Mouse (Mus musculus) heart, embryonic 13.5 days (tissue): ENCODE data around the gene Prl8a9. TPM values are rescaled to one million over a fixed set of nuclear protein-coding genes. Genes with fewer than 3 reads are reported as not detected.

Experiments
- ATAC-seq: fragments of 200-750 bp; cut with Nextera tagmentation; 2 replicates; pipeline ENCODE4 v1.8.0; 2017; ENCODE audit warnings: moderate TSS enrichment; ENCODE audit not compliant: insufficient number of reproducible peaks, low FRiP score, low TSS enrichment; ENCODE audit errors: extremely low read depth
- H3K27ac ChIP-seq: fragments of 300-500 bp; sonication (generic); replicated peaks from 2 replicates; pipeline ENCODE4 v1.5.1; 2015; ENCODE audit warnings: moderate library complexity, mild to moderate bottlenecking, inconsistent platforms
- H3K27me3 ChIP-seq: fragments of 300-500 bp; sonication (generic); replicated peaks from 2 replicates; pipeline ENCODE4 v1.6.1; 2015; ENCODE audit warnings: mild to moderate bottlenecking, inconsistent platforms
- H3K36me3 ChIP-seq: fragments of 300-500 bp; sonication (generic); 2 replicates; pipeline ENCODE4 v1.6.1; 2015; ENCODE audit warnings: mild to moderate bottlenecking, inconsistent platforms
- H3K4me1 ChIP-seq: fragments of 300-500 bp; sonication (generic); 2 replicates; pipeline ENCODE4 v1.6.1; 2015; ENCODE audit warnings: inconsistent platforms
- H3K4me2 ChIP-seq: fragments of 300-500 bp; sonication (generic); 2 replicates; pipeline ENCODE4 v1.6.1; 2015; ENCODE audit warnings: inconsistent platforms, mild to moderate bottlenecking, moderate library complexity
- H3K4me3 ChIP-seq: fragments of 300-500 bp; sonication (generic); 2 replicates; pipeline ENCODE4 v1.5.1; 2015; ENCODE audit warnings: moderate library complexity, mild to moderate bottlenecking, inconsistent platforms
- H3K9ac ChIP-seq: fragments of 300-500 bp; sonication (generic); 2 replicates; pipeline ENCODE4 v1.6.1; 2015; ENCODE audit warnings: inconsistent platforms, mild to moderate bottlenecking, moderate library complexity
- H3K9me3 ChIP-seq: fragments of 300-500 bp; sonication (generic); 2 replicates; pipeline ENCODE4 v1.6.1; 2016; ENCODE audit warnings: inconsistent platforms
- WGBS: fragments of 180-500 bp; shearing (Covaris S2); methylation state at CpG from one replicate; pipeline ENCODE4 v1.1.7; 2015; ENCODE audit warnings: mixed read lengths; 5-methylcytosine and 5-hydroxymethylcytosine counted together
- polyA plus RNA-seq: library from polyadenylated mRNA; unstranded; fragments of >200 nt; fragmentation: Nextera tagmentation; extraction: Ambion mirVana; gene quantifications from 2 replicates; pipeline ENCODE4 v1.2.1, GENCODE M21; 2015

Prl8a9 gene
- not detected in 2 replicates for polyA plus RNA-seq

- Histone ChIP-seq H3K4me2 (no peak within 1 kb of the TSS), H3K27ac (no peak within 1 kb of the TSS), H3K27me3 (no peaks in the 10 kb centered on the region)
These were observed at the start of gene Prl8a9 for GRCm38 (mm10) chr13:27564506-27564905. Gene Prl8a9 (minus strand): TSS chr13:27564606.

GRCm38 (mm10) chr13:27610482-27610881, 46.1 kb upstream of the Prl8a9 start, which contains the start of gene Prl7b1:
Gene Prl7b1 (minus strand): TSS chr13:27610582.
- H3K9ac ChIP-seq = no peak within 1 kb of the TSS
- no peak within 1 kb of the TSS for H3K27ac ChIP-seq
- no peak within 1 kb of the TSS for H3K4me3 ChIP-seq
- no peaks in the 10 kb centered on the region for H3K27me3 ChIP-seq
- H3K4me1 ChIP-seq = no peaks in the 10 kb centered on the region
- ATAC-seq = no peak
- no peaks in the 10 kb centered on the region for H3K9me3 ChIP-seq
- H3K4me2 ChIP-seq = no peak within 1 kb of the TSS
- WGBS = 61% methylated on average over 4 of the region's 4 CpGs
- no peaks in the 10 kb centered on the region for H3K36me3 ChIP-seq

More at GRCm38 (mm10) chr13:27564506-27564905, at the start of gene Prl8a9:
- Histone ChIP-seq H3K9ac (no peak within 1 kb of the TSS), H3K36me3 (no peaks in the 10 kb centered on the region), H3K4me1 (no peaks in the 10 kb centered on the region), H3K4me3 (no peak within 1 kb of the TSS), H3K9me3 (no peaks in the 10 kb centered on the region)
- ATAC-seq = no peak
- WGBS = 65% methylated on average over 2 of the region's 2 CpGs

GRCm38 (mm10) chr13:27582071-27582470, 17.7 kb upstream of the Prl8a9 start, which contains the start of gene Prl8a1:
Gene Prl8a1 (minus strand): TSS chr13:27582171.
- no peak within 1 kb of the TSS for H3K9ac ChIP-seq
- H3K4me3 ChIP-seq = no peak within 1 kb of the TSS
- H3K27ac ChIP-seq = no peak within 1 kb of the TSS
- no peaks in the 10 kb centered on the region for H3K36me3 ChIP-seq
- no peak for ATAC-seq
- no peaks in the 10 kb centered on the region for H3K4me1 ChIP-seq
- H3K9me3 ChIP-seq = no peaks in the 10 kb centered on the region
- no peaks in the 10 kb centered on the region for H3K27me3 ChIP-seq
- H3K4me2 ChIP-seq = no peak within 1 kb of the TSS
- WGBS = 69% methylated on average over 2 of the region's 2 CpGs

GRCm38 (mm10) chr13:27553336-27553735, 11.1 kb downstream of the Prl8a9 start:
- Histone ChIP-seq H3K9ac (no peak overlapping the region), H3K36me3 (no peaks in the 10 kb centered on the region), H3K27ac (no peak overlapping the region), H3K4me3 (no peak overlapping the region), H3K9me3 (no peaks in the 10 kb centered on the region), H3K4me1 (no peaks in the 10 kb centered on the region), H3K27me3 (no peaks in the 10 kb centered on the region), H3K4me2 (no peak overlapping the region)
- ATAC-seq = no peak

- no peak overlapping the region for H3K4me3 ChIP-seq
- no peak overlapping the region for H3K9ac ChIP-seq
- H3K27ac ChIP-seq = no peak overlapping the region
- H3K4me1 ChIP-seq = no peaks in the 10 kb centered on the region
- H3K27me3 ChIP-seq = no peaks in the 10 kb centered on the region
- no peak overlapping the region for H3K4me2 ChIP-seq
- H3K36me3 ChIP-seq = no peaks in the 10 kb centered on the region
- WGBS = 68% methylated on average over 4 of the region's 4 CpGs
- H3K9me3 ChIP-seq = no peaks in the 10 kb centered on the region
- no peak for ATAC-seq
These were observed 41.2 kb downstream of the Prl8a9 start for GRCm38 (mm10) chr13:27523156-27523555.

GRCm38 (mm10) chr13:27513117-27513516, 51.3 kb downstream of the Prl8a9 start, which contains the start of gene Prl8a8:
Gene Prl8a8 (minus strand): TSS chr13:27513217.
- WGBS = 76% methylated on average over 4 of the region's 4 CpGs

More at GRCm38 (mm10) chr13:27513117-27513516, 51.3 kb downstream of the Prl8a9 start, which contains the start of gene Prl8a8:
- Histone ChIP-seq H3K27ac (no peak within 1 kb of the TSS), H3K9me3 (no peaks in the 10 kb centered on the region), H3K4me2 (no peak within 1 kb of the TSS), H3K27me3 (no peaks in the 10 kb centered on the region), H3K9ac (no peak within 1 kb of the TSS), H3K4me1 (no peaks in the 10 kb centered on the region), H3K4me3 (no peak within 1 kb of the TSS), H3K36me3 (no peaks in the 10 kb centered on the region)
- ATAC-seq = no peak

Other genes with a start within 250 kb of the Prl8a9 start
- not detected in 2 replicates for gene Prl8a2, start 218.9 kb downstream of the Prl8a9 start, polyA plus RNA-seq
- not detected in 2 replicates for gene Prl2b1, start 173.8 kb downstream of the Prl8a9 start, polyA plus RNA-seq
- not detected in 2 replicates for gene Prl8a6, start 125.9 kb downstream of the Prl8a9 start, polyA plus RNA-seq
- not detected in 2 replicates for gene Prl8a8, start 51.4 kb downstream of the Prl8a9 start, polyA plus RNA-seq
- gene Prl8a1, start 17.6 kb upstream of the Prl8a9 start, polyA plus RNA-seq = not detected in 2 replicates
- gene Prl7b1, start 46.0 kb upstream of the Prl8a9 start, polyA plus RNA-seq = not detected in 2 replicates
- not detected in 2 replicates for gene Prl7a1, start 77.9 kb upstream of the Prl8a9 start, polyA plus RNA-seq
- not detected in 2 replicates for gene Prl7a2, start 103.4 kb upstream of the Prl8a9 start, polyA plus RNA-seq
- gene Prl7d1, start 152.1 kb upstream of the Prl8a9 start, polyA plus RNA-seq = not detected in 2 replicates
- not detected in 2 replicates for gene Prl7c1, start 216.2 kb upstream of the Prl8a9 start, polyA plus RNA-seq
- gene Prl2a1, start 237.0 kb upstream of the Prl8a9 start, polyA plus RNA-seq = not detected in 2 replicates